Mouse (Mus musculus) bone marrow macrophage, adult 2 months (primary cell): ENCODE measurements around the gene Hoxc6.

Experiments used
- CTCF ChIP-seq: IDR thresholded peaks from 2 replicates; pipeline ENCODE4 v1.5.1; 2012; ENCODE audit warnings: low read depth, mild to moderate bottlenecking, low read length, moderate library complexity
- POLR2A ChIP-seq: IDR thresholded peaks from 2 replicates; pipeline ENCODE4 v1.6.1; 2012; ENCODE audit warnings: mild to moderate bottlenecking, low read depth, low read length, borderline replicate concordance

GRCm38 (mm10) chr15:102955833-102956640 lies 42.0 kb upstream of the Hoxc6 start:
- TF ChIP-seq POLR2A (no peak), CTCF (no peak)
